8 mouse cellular contexts compared by ENCODE assay signal in the genomic region with DNA sequence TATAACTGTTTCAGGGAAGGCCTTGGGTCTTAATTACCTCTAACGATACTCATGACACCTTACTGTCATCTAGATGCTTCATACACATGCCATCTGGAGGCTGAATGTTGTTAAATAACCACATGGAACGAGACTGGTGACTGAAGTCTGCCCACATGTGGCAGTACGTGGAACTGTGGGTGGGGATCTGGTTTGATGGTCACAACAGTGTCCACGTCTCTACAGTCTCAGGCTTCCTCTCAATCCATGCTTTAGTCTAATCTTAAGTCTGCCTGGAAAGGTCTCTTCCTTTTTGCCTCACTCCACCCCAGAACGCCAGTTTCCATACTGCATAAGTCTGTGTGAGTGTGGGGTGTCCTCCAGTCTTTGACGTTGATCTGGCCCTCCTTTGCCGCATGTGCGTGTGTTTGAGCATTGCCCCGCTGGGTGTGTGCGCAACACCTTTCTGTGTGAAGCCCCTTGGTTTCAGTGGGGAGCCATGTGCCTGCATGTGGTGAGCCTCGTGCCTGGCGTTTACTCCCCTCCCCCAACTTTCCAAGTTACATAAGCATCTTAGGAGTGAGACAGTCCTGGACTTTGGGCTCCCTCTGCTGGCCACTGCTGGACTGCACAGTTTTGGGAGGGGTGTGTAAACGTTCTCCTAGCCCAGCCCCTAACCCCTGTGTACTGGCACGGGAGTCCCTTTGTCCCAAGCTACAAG. TPM values are rescaled to one million over a fixed set of nuclear protein-coding genes. Genes with fewer than 3 reads are reported as not detected.
DNase-seq lines count a peak whose midpoint lies in the region; TF ChIP-seq lines count a peak whose summit lies in the region.

No protein-coding gene starts in this region.

- H3K4me1 ChIP-seq in cortical plate, adult 2 months (ENCODE audit: control insufficient read depth, insufficient read depth, low read length): peaks cover 7% of the 10 kb centered on the region

- H3K27ac ChIP-seq in cortical plate, adult 2 months (ENCODE audit: insufficient read depth, low read length): peak overlapping the region; percentile 96
- peak overlapping the region; percentile 100 for H3K27ac ChIP-seq in left cerebral cortex, adult 2 months
- H3K27ac ChIP-seq in macrophage: peak overlapping the region; percentile 95

- under 1% methylated on average over 14 of the region's 14 CpGs for WGBS in macrophage (ENCODE audit: missing documents)

- DNase-seq in adipocyte (ENCODE audit: low spot score): peak; percentile 98
- peak; percentile 85 to 88 for DNase-seq in gastrocnemius, adult 8-10 months (ENCODE audit: low spot score in 2 of 2)
- DNase-seq in hindlimb bud, embryonic 11.5 days (ENCODE audit: extremely low spot score, low read depth, low spot score): peak; percentile 99
- DNase-seq in left cerebral cortex, adult 2 months (ENCODE audit: extremely low spot score in 1 of 2, low spot score in 2 of 2): peak; percentile 87 to 90
- peak; percentile 86 for DNase-seq in right cerebral cortex, adult 18-20 months
- peak; percentile 84 for DNase-seq in urinary bladder, adult 2 months (ENCODE audit: low spot score)

- TF ChIP-seq POLR2A in cortical plate, adult 2 months (IDR thresholded peaks at IDR 0.05; ENCODE audit: extremely low read depth, insufficient read depth, low read length): 0 out of 2 replicates have a peak, but pooled peaks have one; percentile 47

- H3K36me3 ChIP-seq in macrophage (ENCODE audit: inconsistent target): no peaks in the 10 kb centered on the region

- peak overlapping the region; percentile 15 for H3K4me3 ChIP-seq in cortical plate, adult 2 months (ENCODE audit: insufficient read depth, low read length)
- peak overlapping the region; percentile 28 for H3K4me3 ChIP-seq in left cerebral cortex, adult 2 months
- H3K4me3 ChIP-seq in macrophage (ENCODE audit: inconsistent target): peak overlapping the region; percentile 14; the same call in 1 of the 2 replicates

- peak; percentile 99 for TF ChIP-seq CTCF in cortical plate, adult 2 months (IDR thresholded peaks at IDR 0.05; ENCODE audit: extremely low read depth, insufficient read depth, low read length)
- TF ChIP-seq CTCF in left cerebral cortex, adult 2 months (IDR thresholded peaks at IDR 0.05): peak; percentile 69

- peaks cover 25% of the 10 kb centered on the region for H3K79me2 ChIP-seq in macrophage (ENCODE audit: inconsistent target)

- intact Hi-C loops in left cerebral cortex, adult 2 months (cut with DNase I): loop anchor here (1.0 to 5.0 kb wide), 6 partner anchors 28 to 263 kb away; a partner anchor contains a TSS

RNA-seq across cellular contexts. Expression of a gene that starts 12.0 kb away (rescaled TPM):
- polyA plus RNA-seq in cortical plate, adult 2 months (2012; rRNA removed): 534 and 567 TPM in 2 replicates
- total RNA-seq in gastrocnemius, adult 8-10 months (2022): 100 to 1,000 TPM; 819 to 944 (median 894) TPM
- total RNA-seq in left cerebral cortex, adult 2 months (2021): 100 to 1,000 TPM; 628 to 676 TPM
- under 1 TPM in 1 of 26 experiments, not detected in 25; 0.19 TPM for total RNA-seq in macrophage (2018; cell fraction: chromatin; rRNA removed)
- under 1 TPM in 1 of 26 experiments, not detected in 25; 0.04 TPM for total RNA-seq in macrophage (2018; cell fraction: cytosol; rRNA removed)
- not detected for total RNA-seq in macrophage (2018; cell fraction: nucleus; rRNA removed)
- not detected in 3 replicates for polyA plus RNA-seq in macrophage (2018)
- polyA plus RNA-seq in urinary bladder, adult 2 months (2012; rRNA removed): 44.1 and 57.0 TPM in 2 replicates

RNA-seq across cellular contexts. Expression of a gene that starts 19.3 kb away (rescaled TPM):
- polyA plus RNA-seq in cortical plate, adult 2 months (2012; rRNA removed): 169 and 180 TPM in 2 replicates
- total RNA-seq in gastrocnemius, adult 8-10 months (2022): not detected
- total RNA-seq in left cerebral cortex, adult 2 months (2021): 100 to 1,000 TPM; 137 to 138 TPM
- under 1 TPM in 5 of 26 experiments, not detected in 21; 0.17 to 0.40 (median 0.33) TPM for total RNA-seq in macrophage (2018; cell fraction: chromatin; rRNA removed)
- under 1 TPM in 1 of 26 experiments, not detected in 25; 0.03 TPM for total RNA-seq in macrophage (2018; cell fraction: cytosol; rRNA removed)
- total RNA-seq in macrophage (2018; cell fraction: nucleus; rRNA removed): under 1 TPM in 6 of 26 experiments, not detected in 20; 0.24 to 0.59 (median 0.31) TPM
- polyA plus RNA-seq in macrophage (2018): 0.06 to 0.33 TPM in 2 of 3 replicates, not detected in the other
- polyA plus RNA-seq in urinary bladder, adult 2 months (2012; rRNA removed): 0.04 and 0.23 TPM in 2 replicates

RNA-seq across cellular contexts. Expression of a gene that starts 31.2 kb away (rescaled TPM):
- polyA plus RNA-seq in cortical plate, adult 2 months (2012; rRNA removed): 96.8 and 102 TPM in 2 replicates
- under 1 TPM in 2 of 4 experiments, not detected in 2; 0.04 to 0.05 TPM for total RNA-seq in gastrocnemius, adult 8-10 months (2022)
- 100 to 1,000 TPM in 1 of 2 experiments, 10 to 100 TPM in 1; 86.5 to 108 TPM for total RNA-seq in left cerebral cortex, adult 2 months (2021)
- total RNA-seq in macrophage (2018; cell fraction: chromatin; rRNA removed): under 1 TPM in 3 of 26 experiments, not detected in 23; 0.10 to 0.13 (median 0.12) TPM
- under 1 TPM; 0.08 to 0.67 (median 0.20) TPM for total RNA-seq in macrophage (2018; cell fraction: cytosol; rRNA removed)
- total RNA-seq in macrophage (2018; cell fraction: nucleus; rRNA removed): under 1 TPM in 22 of 26 experiments, not detected in 4; 0.11 to 0.51 (median 0.24) TPM
- polyA plus RNA-seq in macrophage (2018): 0.28 to 1.9 TPM (median 0.66 TPM) in 3 replicates
- 0.39 and 0.52 TPM in 2 replicates for polyA plus RNA-seq in urinary bladder, adult 2 months (2012; rRNA removed)

RNA-seq across cellular contexts. Expression of a gene that starts 48.4 kb away (rescaled TPM):
- polyA plus RNA-seq in cortical plate, adult 2 months (2012; rRNA removed): 318 and 326 TPM in 2 replicates
- total RNA-seq in gastrocnemius, adult 8-10 months (2022): 10 to 100 TPM in 1 of 4 experiments, 1 to 10 TPM in 3; 7.3 to 10.5 (median 7.7) TPM
- 100 to 1,000 TPM; 257 to 260 TPM for total RNA-seq in left cerebral cortex, adult 2 months (2021)
- total RNA-seq in macrophage (2018; cell fraction: chromatin; rRNA removed): 100 to 1,000 TPM in 2 of 26 experiments, 10 to 100 TPM in 23, 1 to 10 TPM in 1; 8.4 to 182 (median 25.7) TPM
- total RNA-seq in macrophage (2018; cell fraction: cytosol; rRNA removed): 10 to 100 TPM; 28.1 to 85.5 (median 42.4) TPM
- 100 to 1,000 TPM in 4 of 26 experiments, 10 to 100 TPM in 22; 50.8 to 110 (median 77.3) TPM for total RNA-seq in macrophage (2018; cell fraction: nucleus; rRNA removed)
- 26.8 to 55.6 TPM (median 36.2 TPM) in 3 replicates for polyA plus RNA-seq in macrophage (2018)
- 54.7 and 60.0 TPM in 2 replicates for polyA plus RNA-seq in urinary bladder, adult 2 months (2012; rRNA removed)

RNA-seq across cellular contexts. Expression of a gene that starts 51.6 kb away (rescaled TPM):
- polyA plus RNA-seq in cortical plate, adult 2 months (2012; rRNA removed): not detected in 2 replicates
- under 1 TPM; 0.11 to 0.44 (median 0.27) TPM for total RNA-seq in gastrocnemius, adult 8-10 months (2022)
- not detected for total RNA-seq in left cerebral cortex, adult 2 months (2021)
- total RNA-seq in macrophage (2018; cell fraction: chromatin; rRNA removed): not detected
- total RNA-seq in macrophage (2018; cell fraction: cytosol; rRNA removed): under 1 TPM in 1 of 26 experiments, not detected in 25; 0.07 TPM
- not detected for total RNA-seq in macrophage (2018; cell fraction: nucleus; rRNA removed)
- not detected in 3 replicates for polyA plus RNA-seq in macrophage (2018)
- not detected in 2 replicates for polyA plus RNA-seq in urinary bladder, adult 2 months (2012; rRNA removed)

Comparison
In these comparisons a context has a peak if more than half of its experiments do, and no peak if none do; other contexts are left out.
1. Peak in every context shown above with its lines: DNase-seq, H3K4me3 ChIP-seq and H3K27ac ChIP-seq.
2. RNA of a gene that starts 12.0 kb away (polyA plus RNA-seq): 534 to 567 TPM in cortical plate, adult 2 months and 44.1 to 57.0 TPM in urinary bladder, adult 2 months; not detected in macrophage; every median in the first group is over 10 times any median in the second.
3. RNA of a gene that starts 19.3 kb away (polyA plus RNA-seq): 169 to 180 TPM in cortical plate, adult 2 months; 0.04 to 0.23 TPM in urinary bladder, adult 2 months and 0.06 to 0.33 TPM in macrophage; every median in the first group is over 100 times any median in the second.
4. RNA of a gene that starts 31.2 kb away (polyA plus RNA-seq): 96.8 to 102 TPM in cortical plate, adult 2 months; 0.28 to 1.9 TPM in macrophage and 0.39 to 0.52 TPM in urinary bladder, adult 2 months; every median in the first group is over 10 times any median in the second.